Mouse (Mus musculus): ENCODE measurements at regions not wholly inside any gene's neighbourhood (a gene's known extent, or its start where the extent isn't known, plus 50 kb on each side); places are given as distances from the start of the nearest gene placed in this dataset.

DNA sequence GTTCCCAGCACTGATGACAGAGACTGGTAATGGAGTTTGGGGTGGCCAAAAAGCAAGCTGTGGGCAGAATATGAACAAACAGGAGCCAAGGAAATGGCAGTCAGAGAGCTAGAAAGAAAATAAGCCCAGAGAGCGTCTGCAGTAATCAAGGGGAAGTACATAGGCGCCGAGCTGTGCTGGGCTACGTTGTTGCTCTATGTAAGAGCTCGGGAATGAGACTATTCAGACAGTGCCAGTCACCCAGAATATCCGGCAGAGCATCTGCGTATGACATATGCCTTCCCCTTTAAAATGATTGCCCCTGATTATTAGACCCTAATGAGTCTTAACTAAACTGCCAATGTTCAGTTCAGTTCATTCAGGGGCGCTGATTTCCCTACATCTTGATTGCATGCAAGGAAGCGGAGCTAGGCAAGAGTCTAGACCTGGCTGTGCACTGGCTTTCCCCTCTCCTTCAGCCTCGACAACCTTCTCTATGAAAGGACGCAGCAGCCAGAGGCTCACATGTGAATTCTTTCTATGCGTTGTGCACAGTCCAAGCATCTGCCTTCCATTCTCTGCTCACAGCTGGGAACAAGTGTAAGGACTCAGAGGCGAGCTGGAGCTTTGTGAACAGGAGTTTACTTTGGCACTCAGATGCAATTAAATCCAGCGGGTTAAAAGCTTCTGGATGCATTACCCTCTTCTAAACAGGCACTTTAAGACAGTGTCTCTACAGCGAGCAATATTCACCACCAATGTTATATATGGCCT is 125.7 kb upstream of the Gdf10 start:
- no peak for DNase-seq (ENCODE audit: low spot score in 2 of 2)

DNA sequence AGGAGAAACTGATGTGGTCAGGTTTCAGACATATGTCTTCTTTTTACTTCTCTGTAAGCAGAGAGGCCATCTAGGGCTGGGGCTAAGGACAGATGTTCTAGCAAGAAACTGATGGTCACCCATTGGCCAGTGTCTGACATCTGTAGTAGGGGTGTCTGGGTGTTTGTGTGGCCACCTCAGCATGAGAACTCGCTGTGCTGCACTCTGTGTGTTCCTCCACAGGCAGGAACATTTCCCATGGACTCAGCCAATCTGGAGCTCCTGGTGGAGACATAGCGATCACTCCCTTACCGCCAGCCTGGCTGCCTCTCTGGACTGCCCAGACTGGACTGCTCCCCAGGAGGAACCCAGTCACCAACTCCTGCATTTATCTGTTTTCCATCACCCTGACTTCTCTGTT is 119.1 kb upstream of the Gdf10 start:
- no peak for DNase-seq (ENCODE audit: low spot score in 2 of 2)

DNA sequence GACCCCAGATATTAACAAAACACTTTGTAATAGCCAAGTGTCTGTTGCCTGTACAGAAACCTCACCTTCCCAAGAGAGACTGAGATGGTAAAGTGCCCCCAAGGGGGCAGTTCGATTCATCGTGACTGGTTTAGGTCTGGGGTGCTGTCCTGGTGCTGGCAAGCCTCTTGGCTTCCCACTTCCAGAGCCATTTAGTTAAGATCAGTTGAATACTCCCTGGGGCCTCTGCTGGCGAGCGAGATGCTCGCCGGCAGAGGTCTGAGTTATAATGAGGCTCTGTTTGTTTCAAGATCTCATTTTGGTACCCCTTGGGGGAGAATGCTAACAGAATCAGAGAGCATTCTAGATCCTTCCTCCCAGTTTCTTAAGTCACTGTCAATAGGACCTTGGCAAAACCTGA is 118.7 kb upstream of the Gdf10 start:
- DNase-seq (ENCODE audit: low spot score in 2 of 2): no peak

- DNase-seq (ENCODE audit: low spot score in 2 of 2): no peak
These were observed 116.2 kb upstream of the Gdf10 start for GRCm38 (mm10) chr14:33807196-33807595.

- DNase-seq (ENCODE audit: low spot score in 2 of 2): peak in 1 of 2 experiments; percentile 23
These were observed 114.7 kb upstream of the Gdf10 start for GRCm38 (mm10) chr14:33808593-33809265.

- DNase-seq (ENCODE audit: low spot score in 2 of 2): no peak
These were observed 112.8 kb upstream of the Gdf10 start for GRCm38 (mm10) chr14:33810584-33810983.

- DNase-seq (ENCODE audit: low spot score in 2 of 2): no peak
These were observed 112.1 kb upstream of the Gdf10 start for GRCm38 (mm10) chr14:33811241-33811640.

- DNase-seq (ENCODE audit: low spot score in 2 of 2): no peak
These were observed 111.1 kb upstream of the Gdf10 start for GRCm38 (mm10) chr14:33812266-33812665.

DNA sequence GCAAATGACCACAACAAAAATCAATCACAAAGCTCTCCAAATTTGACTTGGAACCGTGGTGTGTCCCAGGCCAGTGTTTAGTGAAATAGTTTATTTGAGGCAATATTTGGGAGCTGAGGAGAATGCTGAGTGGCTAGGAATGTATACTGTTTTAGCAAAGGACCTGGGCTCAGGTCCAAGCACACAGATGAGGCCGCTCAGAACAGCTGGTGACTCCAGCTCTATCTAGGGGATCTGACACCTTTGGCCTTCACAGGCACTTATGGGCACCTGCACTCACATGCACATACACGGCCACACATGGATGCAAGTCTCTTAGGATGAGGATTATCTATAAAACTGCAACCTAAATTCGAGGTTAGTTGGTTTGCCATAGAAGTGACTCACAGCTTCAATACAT is 110.6 kb upstream of the Gdf10 start:
- DNase-seq (ENCODE audit: low spot score in 2 of 2): no peak

DNA sequence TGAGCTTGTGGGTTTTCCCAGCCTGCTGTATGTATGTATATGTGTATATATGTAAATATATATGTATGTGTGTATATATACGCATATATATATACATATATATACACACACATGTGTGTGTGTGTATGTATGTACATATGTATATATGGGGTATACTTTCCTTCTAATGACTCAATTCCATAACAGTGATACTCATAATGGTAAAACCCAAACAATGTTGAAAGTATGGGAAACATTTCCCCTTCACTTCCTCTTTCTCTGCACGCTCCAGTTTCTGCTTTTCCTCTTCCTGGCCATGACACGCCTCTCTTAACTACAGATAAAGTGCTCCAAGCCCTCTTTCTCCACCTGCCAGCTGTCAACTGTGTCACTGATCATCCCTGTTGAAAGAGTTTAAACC is 110.1 kb upstream of the Gdf10 start:
- no peak for DNase-seq (ENCODE audit: low spot score in 2 of 2)

DNA sequence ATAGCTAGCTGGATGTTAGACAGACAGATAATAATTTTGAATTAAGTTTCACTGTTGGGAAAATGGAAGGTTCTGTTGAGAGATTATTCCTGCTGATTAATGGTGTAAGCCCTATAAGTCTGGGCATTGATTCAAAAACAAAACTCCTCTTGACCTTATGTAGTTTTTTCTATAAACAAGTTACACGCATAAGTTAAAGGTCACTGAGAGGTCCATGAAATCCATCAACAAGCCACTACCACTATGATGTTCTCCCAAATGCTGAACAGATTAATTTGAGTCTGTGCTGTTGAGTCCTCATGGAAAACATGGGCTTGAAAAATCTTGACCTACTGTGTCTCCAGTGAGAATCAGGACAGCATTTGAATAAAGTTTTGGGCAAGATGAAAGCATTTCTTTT is 109.3 kb upstream of the Gdf10 start:
- DNase-seq (ENCODE audit: low spot score in 2 of 2): no peak

GRCm38 (mm10) chr14:33814599-33814998 is 108.8 kb upstream of the Gdf10 start:
- DNase-seq (ENCODE audit: low spot score in 2 of 2): no peak

GRCm38 (mm10) chr14:33820541-33821260 is 102.7 kb upstream of the Gdf10 start:
- DNase-seq (ENCODE audit: low spot score in 2 of 2): no peak

- DNase-seq (ENCODE audit: low spot score in 2 of 2): no peak
These were observed 102.0 kb upstream of the Gdf10 start for GRCm38 (mm10) chr14:33821436-33821835.

- DNase-seq (ENCODE audit: low spot score in 2 of 2): no peak
These were observed 98.9 kb upstream of the Gdf10 start for GRCm38 (mm10) chr14:33824421-33824874.

- DNase-seq (ENCODE audit: low spot score in 2 of 2): no peak
These were observed 97.3 kb upstream of the Gdf10 start for GRCm38 (mm10) chr14:33826003-33826644.

DNA sequence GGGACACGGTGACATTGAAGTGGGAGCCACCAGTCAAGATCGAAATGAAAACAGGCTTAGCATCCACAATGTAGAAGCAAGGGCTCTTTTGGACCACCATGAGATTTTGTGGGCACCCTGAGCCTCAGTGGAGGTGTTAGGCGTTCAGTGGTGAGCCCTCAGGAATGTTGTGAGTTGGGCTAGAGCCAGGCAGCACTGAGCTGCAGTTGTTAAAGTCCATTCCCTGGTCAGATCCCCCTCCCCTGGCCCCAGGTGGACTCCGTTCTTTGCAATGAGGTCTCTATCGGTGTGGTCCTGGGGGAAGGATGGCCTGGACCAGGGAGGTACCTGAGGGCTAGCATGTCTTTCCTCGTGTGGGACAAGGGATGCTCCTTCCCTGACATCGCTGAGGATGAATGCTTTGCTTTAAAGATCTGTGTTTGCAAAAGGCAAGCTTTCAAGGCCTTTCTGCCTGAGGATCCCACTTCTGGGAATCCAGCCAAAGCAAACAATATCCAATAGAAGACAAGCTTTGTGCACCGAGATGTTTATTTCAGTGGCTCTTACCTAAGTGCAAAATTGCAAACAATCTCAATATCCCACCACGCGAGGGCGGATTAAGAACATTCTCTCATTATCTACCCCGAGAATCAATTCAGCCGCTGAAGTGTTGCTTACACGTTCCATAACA is 90.6 kb upstream of the Gdf10 start:
- no peak for DNase-seq (ENCODE audit: low spot score in 2 of 2)

DNA sequence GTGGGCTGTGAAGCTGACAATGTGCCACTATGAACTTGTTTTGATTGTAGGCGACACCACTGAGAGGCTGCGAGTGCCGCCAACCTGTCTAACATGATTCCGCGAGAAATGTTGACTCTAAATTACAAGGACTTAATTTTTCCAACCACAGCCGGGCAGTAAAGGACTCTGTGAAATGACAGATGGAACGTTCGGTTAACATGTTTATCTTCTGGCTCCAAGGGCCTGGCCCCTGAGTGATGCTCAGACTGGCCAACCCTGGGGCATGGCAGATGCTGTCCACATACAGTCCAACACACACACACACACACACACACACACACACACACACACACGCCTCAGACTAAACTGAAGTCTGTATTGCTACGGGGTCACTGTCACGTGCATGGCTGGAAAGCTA is 87.0 kb upstream of the Gdf10 start:
- no peak for DNase-seq (ENCODE audit: low spot score in 2 of 2)

GRCm38 (mm10) chr14:33841821-33842220 is 81.6 kb upstream of the Gdf10 start:
- no peak for DNase-seq (ENCODE audit: low spot score in 2 of 2)

DNA sequence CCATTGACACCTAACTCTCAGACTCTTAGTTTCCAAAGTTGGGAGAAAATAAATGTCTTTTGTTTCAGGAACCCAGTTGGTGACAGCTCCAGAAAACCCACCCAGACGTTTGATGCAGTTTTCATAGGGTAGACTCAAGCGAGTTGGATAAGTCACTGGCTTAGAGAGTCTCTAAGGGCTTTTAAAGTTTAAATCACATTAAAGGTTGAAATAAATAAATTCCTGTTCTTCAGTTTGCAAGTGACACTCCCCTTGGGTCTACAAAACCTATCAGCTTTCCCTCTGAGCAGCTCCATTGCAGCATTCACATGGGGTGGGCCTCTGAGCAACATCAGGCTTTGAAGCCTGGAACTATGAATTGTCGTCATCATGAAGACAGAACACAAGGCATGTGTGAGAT is 69.9 kb upstream of the Gdf10 start:
- no peak for DNase-seq (ENCODE audit: low spot score in 2 of 2)

GRCm38 (mm10) chr14:33854181-33854580 is 69.2 kb upstream of the Gdf10 start:
- no peak for DNase-seq (ENCODE audit: low spot score in 2 of 2)

- no peak for DNase-seq (ENCODE audit: low spot score in 2 of 2)
These were observed 66.4 kb upstream of the Gdf10 start for GRCm38 (mm10) chr14:33856992-33857391.
